ENCODE assay signal across 8 mouse cellular contexts in genomic region chr9:55067260-55067964, GRCm38 (mm10). TPM values are rescaled to one million over a fixed set of nuclear protein-coding genes. Genes with fewer than 3 reads are reported as not detected.
DNase-seq lines count a peak whose midpoint lies in the region; ATAC-seq and TF ChIP-seq lines count a peak whose summit lies in the region.

No protein-coding gene starts in this region.

- no peak overlapping the region for H3K4me3 ChIP-seq in cerebellum, adult 2 months (replicated peaks; ENCODE audit: insufficient read depth, low read depth, low read length)
- H3K4me3 ChIP-seq in forebrain, postnatal 0 days (ENCODE audit: low read depth, low read length), result no peak overlapping the region
- H3K4me3 ChIP-seq in midbrain, embryonic 10.5 days, result no peak overlapping the region
- no peak overlapping the region for H3K4me3 ChIP-seq in lung, postnatal 0 days (ENCODE audit: low read depth, low read length)

- peak; percentile 45 for DNase-seq in adrenal gland, postnatal 14 days
- DNase-seq in cerebellum, adult 2 months, result peak; percentile 38 to 66
- peak; percentile 34 for DNase-seq in forebrain, postnatal 0 days
- DNase-seq in midbrain, embryonic 10.5 days (ENCODE audit: low spot score), result peak; percentile 62
- no peak for DNase-seq in spleen, adult 12 weeks (ENCODE audit: low spot score)
- no peak for DNase-seq in lung, postnatal 0 days (ENCODE audit: low spot score)

- no peak overlapping the region for H3K27ac ChIP-seq in cerebellum, adult 2 months (ENCODE audit: insufficient read depth, low read length)
- H3K27ac ChIP-seq in forebrain, postnatal 0 days (ENCODE audit: low read depth, low read length), result no peak overlapping the region
- peak overlapping the region; percentile 68 for H3K27ac ChIP-seq in midbrain, embryonic 10.5 days (replicated peaks)
- H3K27ac ChIP-seq in lung, postnatal 0 days (ENCODE audit: low read length), result no peak overlapping the region

- no peaks in the 10 kb centered on the region for H3K9me3 ChIP-seq in forebrain, postnatal 0 days (ENCODE audit: low read length)
- no peaks in the 10 kb centered on the region for H3K9me3 ChIP-seq in midbrain, embryonic 10.5 days (replicated peaks)
- no peaks in the 10 kb centered on the region for H3K9me3 ChIP-seq in lung, postnatal 0 days (ENCODE audit: low read length)

- H3K4me2 ChIP-seq in forebrain, postnatal 0 days (ENCODE audit: low read depth), result no peak overlapping the region
- H3K4me2 ChIP-seq in lung, postnatal 0 days (replicated peaks; ENCODE audit: low read depth, low read length), result no peak overlapping the region

- no peak for TF ChIP-seq POLR2A in cerebellum, adult 2 months (IDR thresholded peaks at IDR 0.05; ENCODE audit: borderline replicate concordance, insufficient read depth, low read length)

- no peak for TF ChIP-seq EP300 in lung, postnatal 0 days (IDR thresholded peaks at IDR 0.05)

- H3K4me1 ChIP-seq in cerebellum, adult 2 months (ENCODE audit: control insufficient read depth, insufficient read depth, low read length), result peaks cover 13% of the 10 kb centered on the region
- H3K4me1 ChIP-seq in forebrain, postnatal 0 days (ENCODE audit: insufficient read depth), result no peaks in the 10 kb centered on the region
- peaks cover 33% of the 10 kb centered on the region for H3K4me1 ChIP-seq in midbrain, embryonic 10.5 days
- no peaks in the 10 kb centered on the region for H3K4me1 ChIP-seq in lung, postnatal 0 days (ENCODE audit: insufficient read depth, low read depth, low read length)

- no peak for TF ChIP-seq CTCF in cerebellum, adult 2 months (IDR thresholded peaks at IDR 0.05; ENCODE audit: borderline replicate concordance, insufficient read depth, low read depth, low read length)
- TF ChIP-seq CTCF in forebrain, postnatal 0 days (IDR thresholded peaks at IDR 0.05; ENCODE audit: low read depth), result no peak
- TF ChIP-seq CTCF in lung, postnatal 0 days (IDR thresholded peaks at IDR 0.05), result no peak

- ATAC-seq in forebrain, postnatal 0 days, result peak; percentile 69
- ATAC-seq in megakaryocyte, adult 5-6 weeks (ENCODE audit: poor library complexity, severe bottlenecking), result no peak
- ATAC-seq in granulocyte monocyte progenitor cell, adult 5-6 weeks (replicated peaks; ENCODE audit: poor library complexity, severe bottlenecking), result no peak
- ATAC-seq in lung, postnatal 0 days, result no peak

- WGBS in cerebellum, adult 2 months, result 24% methylated on average over 8 of the region's 8 CpGs
- whole genome bisulfite sequencing in forebrain, postnatal 0 days, result 11% methylated on average over 8 of the region's 8 CpGs
- 19% methylated on average over 8 of the region's 8 CpGs for WGBS in midbrain, embryonic 10.5 days
- WGBS in lung, postnatal 0 days, result 28% methylated on average over 8 of the region's 8 CpGs

- no peaks in the 10 kb centered on the region for H3K36me3 ChIP-seq in forebrain, postnatal 0 days (ENCODE audit: insufficient read depth)
- H3K36me3 ChIP-seq in midbrain, embryonic 10.5 days, result no peaks in the 10 kb centered on the region
- no peaks in the 10 kb centered on the region for H3K36me3 ChIP-seq in lung, postnatal 0 days (ENCODE audit: insufficient read depth, low read length)

- no peak overlapping the region for H3K9ac ChIP-seq in forebrain, postnatal 0 days
- H3K9ac ChIP-seq in lung, postnatal 0 days (replicated peaks; ENCODE audit: low read depth), result no peak overlapping the region

- H3K27me3 ChIP-seq in cerebellum, adult 2 months (ENCODE audit: control insufficient read depth, insufficient read depth, low read length), result no peaks in the 10 kb centered on the region
- H3K27me3 ChIP-seq in forebrain, postnatal 0 days (ENCODE audit: insufficient read depth, low read length), result no peaks in the 10 kb centered on the region
- H3K27me3 ChIP-seq in midbrain, embryonic 10.5 days (ENCODE audit: low read depth, poor library complexity, severe bottlenecking), result no peaks in the 10 kb centered on the region; the same call in 1 of the 2 replicates
- no peaks in the 10 kb centered on the region for H3K27me3 ChIP-seq in lung, postnatal 0 days (replicated peaks; ENCODE audit: insufficient read depth, low read length)

RNA-seq across cellular contexts. Expression of gene Chrnb4, which starts 18.8 kb away (rescaled TPM):
- total RNA-seq in adrenal gland, postnatal 14 days (2021), result 4.3 and 6.6 TPM in 2 replicates
- polyA plus RNA-seq in cerebellum, adult 2 months (2012; rRNA removed), result 2.7 and 3.1 TPM in 2 replicates
- 0.15 and 0.38 TPM in 2 replicates for total RNA-seq in forebrain, postnatal 0 days (2014; rRNA removed)
- 0.57 and 1.0 TPM in 2 replicates for polyA plus RNA-seq in forebrain, postnatal 0 days (2015; fragmentation: Nextera tagmentation; extraction: Ambion mirVana)
- 1.9 and 2.2 TPM in 2 replicates for polyA plus RNA-seq in midbrain, embryonic 10.5 days (2016; fragmentation: Nextera tagmentation; extraction: Ambion mirVana)
- not detected in 2 replicates for total RNA-seq in megakaryocyte, adult 5-6 weeks (2015)
- 0.04 TPM in 1 of 2 replicates, not detected in the other for total RNA-seq in megakaryocyte, adult 5-6 weeks (2017)
- not detected in 2 replicates for total RNA-seq in granulocyte monocyte progenitor cell, adult 5-6 weeks (2014; fragmentation: Nextera tagmentation)
- not detected in 2 replicates for total RNA-seq in granulocyte monocyte progenitor cell, adult 5-6 weeks (2017)
- polyA plus RNA-seq in lung, postnatal 0 days (2015; fragmentation: Nextera tagmentation; extraction: Ambion mirVana), result 0.08 and 0.10 TPM in 2 replicates

RNA-seq across cellular contexts. Expression of gene Chrna3, which starts 41.0 kb away (rescaled TPM):
- total RNA-seq in adrenal gland, postnatal 14 days (2021), result 9.6 and 13.0 TPM in 2 replicates
- 2.6 TPM in 2 replicates for polyA plus RNA-seq in cerebellum, adult 2 months (2012; rRNA removed)
- total RNA-seq in forebrain, postnatal 0 days (2014; rRNA removed), result 2.2 and 3.0 TPM in 2 replicates
- polyA plus RNA-seq in forebrain, postnatal 0 days (2015; fragmentation: Nextera tagmentation; extraction: Ambion mirVana), result 4.5 and 9.0 TPM in 2 replicates
- polyA plus RNA-seq in midbrain, embryonic 10.5 days (2016; fragmentation: Nextera tagmentation; extraction: Ambion mirVana), result 8.2 and 8.8 TPM in 2 replicates
- total RNA-seq in megakaryocyte, adult 5-6 weeks (2015), result not detected in 2 replicates
- not detected in 2 replicates for total RNA-seq in megakaryocyte, adult 5-6 weeks (2017)
- not detected in 2 replicates for total RNA-seq in granulocyte monocyte progenitor cell, adult 5-6 weeks (2014; fragmentation: Nextera tagmentation)
- not detected in 2 replicates for total RNA-seq in granulocyte monocyte progenitor cell, adult 5-6 weeks (2017)
- polyA plus RNA-seq in lung, postnatal 0 days (2015; fragmentation: Nextera tagmentation; extraction: Ambion mirVana), result 0.05 and 0.06 TPM in 2 replicates

Comparison
In these comparisons a context has a peak if more than half of its experiments do, and no peak if none do; other contexts are left out.
1. DNase-seq: peak in adrenal gland, postnatal 14 days (single experiment), cerebellum, adult 2 months (2 of 2), forebrain, postnatal 0 days (single experiment) and midbrain, embryonic 10.5 days (single experiment); none in spleen, adult 12 weeks (single experiment) and lung, postnatal 0 days (single experiment).